Mouse (Mus musculus) cortical plate, adult 2 months (tissue): Measurements from ENCODE around the gene Papss2.

Source experiments
- CTCF ChIP-seq: fragments of 200-500 bp; IDR thresholded peaks from 2 replicates; pipeline ENCODE4 v1.5.1; 2011; ENCODE audit warnings: mild to moderate bottlenecking, control low read depth, low read length; ENCODE audit not compliant: insufficient read depth; ENCODE audit errors: extremely low read depth
- POLR2A ChIP-seq: fragments of 200-500 bp; IDR thresholded peaks from 2 replicates; pipeline ENCODE4 v1.6.1; 2011; ENCODE audit warnings: mild to moderate bottlenecking, low read length, control low read depth; ENCODE audit not compliant: insufficient read depth; ENCODE audit errors: extremely low read depth

DNA sequence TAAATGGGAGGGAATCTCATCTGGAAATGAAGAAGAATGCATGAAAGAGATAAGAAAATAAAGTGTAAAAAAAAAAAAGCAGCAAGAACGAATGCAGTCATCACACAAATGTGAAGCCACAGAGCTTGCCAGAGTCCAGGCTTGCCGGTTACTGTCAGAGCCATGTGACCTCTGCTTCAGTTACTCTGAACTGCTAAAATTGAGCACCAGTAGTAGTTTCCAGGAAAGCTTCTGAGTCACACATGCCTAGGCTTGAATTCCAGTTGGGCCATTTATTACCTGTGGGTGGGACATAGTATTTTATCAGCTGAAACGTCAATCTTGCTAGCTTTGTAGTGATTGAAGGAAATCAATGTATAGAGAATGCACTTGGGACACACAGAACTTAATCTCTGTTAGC, 48.2 kb upstream of the Papss2 start:
- TF ChIP-seq POLR2A: no peak
- no peak for TF ChIP-seq CTCF
